Mouse (Mus musculus) CD4-positive, CD25-positive, alpha-beta regulatory T cell, adult 4 months (primary cell): Measurements from ENCODE around the gene Tmem40. TPM values are rescaled to one million over a fixed set of nuclear protein-coding genes. Genes with fewer than 3 reads are reported as not detected.

Experiments
- ATAC-seq: one replicate; pipeline ENCODE4 v1.8.0; 2017
- polyA plus RNA-seq, 2 experiments: library from polyadenylated mRNA; unstranded; fragments of 100-300 nt; shearing (Covaris generic); gene quantifications; one replicate each; pipeline ENCODE4 v1.2.1; 2017

Tmem40 gene
- polyA plus RNA-seq, 2 experiments from 2014 or later, result not detected

DNA sequence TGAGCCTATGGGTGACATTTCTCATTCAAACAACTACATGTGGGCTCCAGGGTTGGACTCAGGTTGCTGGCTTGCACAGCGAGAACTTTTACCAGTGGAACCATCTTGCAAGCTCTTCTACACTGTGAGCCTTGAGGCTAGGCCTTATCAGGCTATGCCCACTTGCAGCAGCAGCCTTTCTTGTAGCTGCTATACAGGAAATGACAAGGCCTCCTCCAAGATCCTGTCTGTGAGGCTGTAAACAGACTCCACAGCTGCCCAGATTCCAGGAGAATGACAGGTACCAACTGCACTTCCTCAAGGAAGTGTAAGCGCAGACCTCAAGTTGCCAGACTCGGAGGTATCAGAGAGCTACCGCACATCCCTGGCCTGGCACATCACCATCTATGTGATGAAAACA, 6.0 kb upstream of the Tmem40 start:
- ATAC-seq, result peak; percentile 37

GRCm38 (mm10) chr6:115767357-115767756, 5.1 kb upstream of the Tmem40 start:
- no peak for ATAC-seq

DNA sequence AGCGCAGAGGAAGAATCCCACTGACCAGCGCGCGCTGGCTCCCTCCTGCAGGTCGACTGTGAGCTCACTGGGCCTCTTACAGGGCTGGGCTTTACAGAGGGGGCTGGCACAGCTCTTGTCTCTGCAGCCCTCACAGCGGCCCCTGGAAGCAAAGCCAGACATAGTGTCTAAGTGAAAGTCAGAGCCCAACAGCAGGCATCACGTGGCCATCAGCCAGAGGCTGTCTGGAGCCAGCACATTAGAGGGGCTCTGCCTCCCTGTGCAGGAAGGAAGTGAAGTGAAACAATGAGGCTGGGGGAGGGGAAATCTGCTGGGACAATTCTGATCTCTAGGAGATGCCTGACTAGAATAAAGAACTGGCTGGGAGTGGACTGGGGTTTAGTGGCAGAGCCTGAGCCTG, 2.0 kb upstream of the Tmem40 start:
- ATAC-seq, result peak; percentile 35

DNA sequence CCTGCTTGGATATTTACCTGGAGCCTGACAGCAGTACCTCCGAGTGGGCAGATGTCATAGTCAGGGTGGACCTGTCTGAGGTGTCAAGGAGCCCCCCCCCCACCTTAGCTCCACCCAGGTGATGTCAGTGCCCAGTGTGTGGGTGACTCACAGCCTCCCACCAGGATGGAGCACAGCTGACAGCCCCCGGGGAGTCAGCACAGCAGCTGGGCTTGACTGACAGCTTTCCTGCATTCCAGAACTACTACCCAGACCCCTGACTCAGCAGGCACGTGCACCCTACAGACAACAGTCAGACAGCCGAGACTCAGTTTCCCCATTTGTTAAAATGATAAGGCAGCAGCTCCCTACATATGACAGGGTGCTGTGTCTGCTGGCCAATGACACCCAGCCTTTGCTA, 1.2 kb downstream of the Tmem40 start:
- ATAC-seq, result no peak

GRCm38 (mm10) chr6:115760137-115760536, 2.1 kb downstream of the Tmem40 start:
- ATAC-seq, result no peak

- ATAC-seq, result no peak
Observed at GRCm38 (mm10) chr6:115759461-115759860, 2.7 kb downstream of the Tmem40 start.

DNA sequence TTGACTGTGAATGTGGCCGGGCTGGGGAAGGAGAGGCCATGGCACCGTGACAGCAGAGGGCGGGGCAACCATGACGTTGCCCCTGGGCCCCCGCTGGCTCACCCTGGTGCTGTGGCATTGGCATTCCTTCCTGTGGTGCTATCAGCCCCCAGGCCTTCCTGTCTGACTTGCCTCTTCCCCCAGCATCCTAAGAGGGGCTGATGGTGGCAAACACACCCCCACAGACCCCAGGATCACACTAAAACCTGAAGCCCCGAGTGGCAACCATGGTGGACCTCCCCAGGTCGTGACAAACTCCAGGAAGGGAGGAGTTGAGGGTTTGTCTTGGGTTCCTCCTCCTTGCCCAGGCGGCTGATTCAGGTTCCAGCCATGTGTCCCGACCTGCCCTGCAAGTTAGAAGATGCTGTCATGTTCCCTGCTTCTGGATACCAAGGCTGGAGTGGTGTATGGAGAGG, 3.2 kb downstream of the Tmem40 start:
- ATAC-seq, result no peak

DNA sequence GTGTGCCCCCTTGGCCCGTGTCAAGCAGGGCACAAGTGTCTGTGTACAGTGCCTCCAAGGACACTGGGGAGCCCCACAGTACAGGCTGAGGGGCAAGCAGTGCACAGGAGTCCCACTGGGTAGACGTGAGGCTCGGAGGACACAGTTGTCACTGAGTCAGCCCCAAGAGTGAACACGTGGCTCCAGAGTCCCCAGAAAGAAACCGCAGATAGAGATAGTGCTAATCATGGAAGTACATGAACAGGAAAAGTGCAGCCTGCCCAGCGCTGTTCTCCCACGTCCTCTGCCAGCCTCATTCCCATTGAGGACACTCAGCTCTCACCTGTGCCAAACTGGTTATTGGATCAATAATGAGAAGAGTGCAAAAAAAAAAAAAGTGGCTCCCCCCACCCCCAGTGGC, 6.7 kb downstream of the Tmem40 start:
- ATAC-seq, result no peak

- no peak for ATAC-seq
Observed at GRCm38 (mm10) chr6:115746326-115746725, 15.9 kb downstream of the Tmem40 start.

DNA sequence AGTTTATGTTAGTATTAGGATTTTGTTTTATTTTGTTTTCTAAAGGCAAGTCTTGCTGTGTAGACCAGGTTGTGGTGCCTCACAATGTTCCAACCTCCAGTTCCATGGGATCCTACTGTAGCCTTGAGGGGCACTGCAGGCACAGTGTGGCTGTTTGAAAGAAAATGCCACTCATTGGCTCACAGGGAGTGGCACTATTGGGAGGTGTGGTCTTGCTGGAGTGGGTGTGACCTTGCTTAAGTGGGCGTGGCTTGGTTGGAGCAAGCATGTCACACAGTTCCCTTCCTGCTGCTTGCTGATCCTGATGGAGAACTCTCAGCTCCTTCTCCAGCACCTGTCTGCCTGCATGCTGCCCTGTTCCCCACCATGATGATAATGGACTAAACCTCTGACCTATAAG, 18.6 kb downstream of the Tmem40 start:
- no peak for ATAC-seq

DNA sequence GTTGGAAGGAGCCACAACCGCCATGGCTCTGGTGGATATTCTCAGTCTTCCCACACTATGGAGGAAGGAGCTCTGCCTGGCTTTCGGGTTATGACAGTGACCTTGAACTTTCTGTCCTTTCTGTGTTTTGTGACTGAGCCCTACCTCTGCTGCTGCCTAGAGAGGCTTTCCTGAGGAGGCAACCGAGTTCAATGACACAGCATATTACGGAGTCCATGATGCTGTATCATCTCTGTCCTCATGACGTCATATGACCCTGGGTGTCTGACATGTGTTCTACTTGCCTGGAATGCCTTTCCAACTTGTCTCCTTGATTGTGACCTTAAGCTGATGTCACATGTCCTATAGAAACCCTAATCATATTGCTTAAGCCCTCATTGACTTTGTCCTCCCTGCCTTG, 23.2 kb downstream of the Tmem40 start:
- ATAC-seq, result no peak

DNA sequence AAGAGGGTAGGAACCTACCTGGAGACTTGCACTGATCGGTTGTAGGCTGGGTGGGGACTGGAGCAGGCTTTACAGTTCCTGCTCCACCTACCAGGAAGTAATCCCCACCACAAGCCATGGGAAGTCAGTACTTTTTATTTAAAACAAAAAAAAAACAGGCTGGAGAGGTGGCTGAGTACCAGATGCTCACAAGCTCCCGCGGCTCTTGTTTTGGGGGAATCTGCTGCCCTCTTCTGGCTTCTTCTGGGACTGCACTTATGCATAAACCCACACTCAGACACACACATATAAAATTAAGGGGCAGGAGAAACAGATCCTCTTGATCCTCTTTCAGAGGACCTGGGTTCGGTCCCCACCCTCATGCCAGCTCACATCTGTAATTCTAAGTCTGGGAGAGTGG, 27.3 kb downstream of the Tmem40 start:
- ATAC-seq, result no peak

DNA sequence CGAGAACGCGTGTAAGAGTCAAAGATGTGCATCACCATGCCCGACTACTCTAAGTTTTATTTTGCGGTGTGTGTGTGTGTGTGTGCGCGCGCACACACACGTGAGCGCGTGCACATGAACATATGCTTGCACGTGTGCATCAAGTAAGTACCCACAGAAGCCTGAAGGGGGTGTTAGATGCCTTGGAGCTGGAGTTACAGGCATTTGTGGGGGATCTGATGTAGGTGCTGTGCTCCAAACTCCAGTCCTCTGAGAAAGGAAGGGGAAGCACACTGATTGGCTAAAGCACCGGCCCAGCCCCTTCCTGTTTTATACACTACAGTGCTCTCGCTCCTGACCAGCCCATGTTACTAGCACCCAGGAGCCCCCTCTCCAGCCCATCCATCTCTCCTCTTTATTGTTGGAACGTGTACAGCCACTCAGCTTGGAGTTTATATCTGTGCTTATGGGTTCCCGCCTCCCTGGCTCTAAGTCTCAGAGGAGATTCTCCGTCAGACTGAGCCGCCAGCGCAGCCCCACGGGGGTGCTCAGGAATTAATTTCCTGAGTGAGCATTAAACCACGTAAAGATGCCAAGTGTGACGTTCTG, 29.8 kb downstream of the Tmem40 start:
- ATAC-seq, result no peak

DNA sequence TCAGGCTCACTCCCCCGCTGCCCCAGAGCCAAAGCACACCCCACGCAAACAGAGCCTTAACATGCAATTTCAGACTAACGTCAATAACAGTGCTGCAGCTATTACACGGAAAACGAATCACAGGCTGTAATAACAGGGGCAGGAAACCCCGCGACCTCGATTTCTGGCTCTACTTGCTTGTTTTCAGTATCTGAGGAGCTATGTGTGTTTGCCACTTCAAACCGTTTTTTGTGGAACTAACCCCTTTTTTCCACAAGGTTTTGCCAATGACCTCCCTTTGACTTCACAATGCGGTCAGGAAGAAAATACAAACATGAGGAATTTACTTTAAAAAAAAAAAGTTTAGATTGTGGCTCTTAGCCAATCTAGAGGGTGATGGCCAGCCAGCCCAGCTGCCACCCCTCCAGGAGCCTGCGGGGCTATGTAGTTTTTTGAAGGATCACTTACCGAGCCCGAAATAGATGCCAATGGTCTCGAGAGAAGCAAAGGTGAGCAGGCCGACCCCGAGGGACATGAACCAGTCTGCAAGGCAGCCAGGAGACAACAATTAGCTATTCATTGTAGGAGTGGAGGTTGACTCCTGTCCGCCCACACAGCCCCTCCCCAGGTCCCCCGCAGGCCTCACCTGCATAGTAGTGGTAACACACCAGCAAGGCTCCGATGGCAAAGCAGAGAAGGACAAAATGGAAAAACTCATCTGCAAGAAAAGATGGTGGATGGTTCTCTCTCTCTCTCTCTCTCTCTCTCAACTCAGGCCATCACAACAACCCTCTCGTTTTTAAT, 31.5 kb downstream of the Tmem40 start:
- ATAC-seq, result no peak

- no peak for ATAC-seq
Observed at GRCm38 (mm10) chr6:115727570-115727969, 34.6 kb downstream of the Tmem40 start.

- ATAC-seq, result peak; percentile 69
Observed at GRCm38 (mm10) chr6:115727108-115727507, 35.1 kb downstream of the Tmem40 start.

- no peak for ATAC-seq
Observed at GRCm38 (mm10) chr6:115722246-115722645, 40.0 kb downstream of the Tmem40 start.

GRCm38 (mm10) chr6:115717715-115718558, 44.3 kb downstream of the Tmem40 start:
- ATAC-seq, result peak; percentile 88

DNA sequence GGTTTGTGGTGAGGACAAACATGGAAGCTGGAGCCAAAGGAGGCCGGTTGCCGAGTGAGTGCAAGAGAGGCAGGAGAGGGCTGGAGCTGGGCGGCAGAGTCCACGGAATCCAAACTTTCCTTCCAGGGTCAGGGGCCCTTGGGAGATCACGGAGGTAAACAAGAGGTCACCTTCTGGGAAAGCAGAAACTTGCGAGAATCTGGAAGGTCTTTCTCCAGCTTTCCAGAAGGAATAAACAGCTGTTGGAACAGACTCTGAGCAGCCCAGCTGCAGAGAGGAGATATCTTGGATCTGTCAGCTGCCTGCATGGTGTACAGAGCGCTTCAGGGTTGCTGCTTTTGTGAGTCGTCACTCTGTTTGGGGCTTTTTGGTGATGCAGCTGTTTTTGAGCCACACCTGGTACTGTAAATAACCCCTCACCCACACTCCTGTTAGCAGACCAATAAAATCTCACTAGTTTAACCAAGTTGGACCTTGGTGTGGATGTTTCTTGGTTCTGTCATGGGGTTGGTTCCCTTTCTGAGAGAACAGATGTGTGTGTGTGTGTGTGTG, 45.0 kb downstream of the Tmem40 start:
- ATAC-seq, result peak; percentile 60

DNA sequence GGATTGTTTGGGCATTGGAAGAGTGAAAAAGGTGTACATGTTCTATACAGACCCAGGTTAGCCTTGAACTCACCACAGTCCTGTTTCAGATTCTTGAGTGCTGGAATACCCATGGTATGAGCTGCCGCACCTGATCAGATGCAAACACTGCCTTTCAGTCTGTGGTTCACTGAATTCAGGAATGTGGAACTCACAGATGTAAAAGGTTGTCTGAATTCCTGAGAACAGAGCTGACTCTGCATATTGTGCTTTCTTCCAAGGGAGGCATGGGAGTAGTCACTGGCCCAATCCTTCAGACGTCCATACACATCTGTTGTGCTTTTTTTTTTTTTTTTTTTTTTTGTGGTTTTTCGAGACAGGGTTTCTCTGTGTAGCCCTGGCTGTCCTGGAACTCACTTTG, 50.9 kb downstream of the Tmem40 start:
- ATAC-seq, result no peak

- no peak for ATAC-seq
Observed at GRCm38 (mm10) chr6:115702901-115703300, 59.3 kb downstream of the Tmem40 start.

GRCm38 (mm10) chr6:115701302-115701701, 60.9 kb downstream of the Tmem40 start:
- no peak for ATAC-seq

DNA sequence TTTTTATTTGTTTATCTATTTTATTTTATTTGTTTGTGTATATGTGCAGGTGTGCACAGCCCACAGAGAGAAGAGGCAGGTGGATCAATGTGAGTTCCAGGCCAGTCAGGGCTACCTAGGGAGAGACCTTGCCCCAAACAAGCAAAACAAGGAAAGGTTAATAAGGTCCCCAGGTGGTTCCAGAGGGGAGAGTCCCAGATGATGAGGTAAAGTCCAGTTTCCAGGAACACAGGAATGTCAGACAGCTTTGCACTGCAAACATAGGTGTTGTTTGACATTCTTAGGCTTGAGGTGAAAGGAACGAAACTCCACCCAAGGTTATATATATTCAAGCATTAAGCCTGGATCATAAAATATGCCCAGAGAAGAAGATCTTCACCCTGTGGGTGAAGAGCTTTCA, 61.4 kb downstream of the Tmem40 start:
- no peak for ATAC-seq
